Mouse (Mus musculus): ENCODE measurements around the gene Eprs. TPM values are rescaled to one million over a fixed set of nuclear protein-coding genes. Genes with fewer than 3 reads are reported as not detected.

The Eprs gene
- polyA plus RNA-seq, 1 experiment, result 94.5 TPM

GRCm38 (mm10) chr1:185334136-185334535 is 28.7 kb upstream of the Eprs start:
- Histone ChIP-seq H3ac (ENCODE audit: control insufficient read depth, insufficient read length) (no peak overlapping the region), H3K4me3 (no peak overlapping the region), H3K4me2 (ENCODE audit: low read depth) (no peak overlapping the region), H3K36me3 (ENCODE audit: control insufficient read depth, insufficient read depth) (peaks cover 5% of the 10 kb centered on the region), H3K27me3 (ENCODE audit: control insufficient read depth, insufficient read depth, insufficient read length) (no peaks in the 10 kb centered on the region), H3K79me2 (ENCODE audit: control insufficient read depth, insufficient read depth) (peaks cover 26% of the 10 kb centered on the region)
- TF ChIP-seq SRF (IDR thresholded peaks at IDR 0.05; ENCODE audit: control insufficient read depth, insufficient read length, low read depth), result no peak
- TF ChIP-seq CEBPB (IDR thresholded peaks at IDR 0.05; ENCODE audit: insufficient read depth, poor library complexity, severe bottlenecking), result no peak
- no peak for TF ChIP-seq REST (IDR thresholded peaks at IDR 0.05; ENCODE audit: insufficient read depth, insufficient read length)
- no peak for TF ChIP-seq POLR2A (IDR thresholded peaks at IDR 0.05; ENCODE audit: insufficient read length, low read depth)
- no peak for TF ChIP-seq MYOG (IDR thresholded peaks at IDR 0.05; ENCODE audit: control insufficient read depth in 1 of 3, insufficient read depth in 1 of 3, insufficient read length in 2 of 3, low read depth in 2 of 3)
- TF ChIP-seq MAX (IDR thresholded peaks at IDR 0.05; ENCODE audit: low read depth), result no peak
- no peak for TF ChIP-seq E2F4 (IDR thresholded peaks at IDR 0.05; ENCODE audit: insufficient read depth)
- TF ChIP-seq MYOD1 (IDR thresholded peaks at IDR 0.05; ENCODE audit: control insufficient read depth in 1 of 3, insufficient read length in 2 of 3, low read depth in 2 of 3), result no peak
- TF ChIP-seq TCF3 (IDR thresholded peaks at IDR 0.05; ENCODE audit: insufficient read length, low read depth), result no peak
- no peak for TF ChIP-seq TCF12 (IDR thresholded peaks at IDR 0.05; ENCODE audit: insufficient read depth, poor library complexity, severe bottlenecking)
- no peak for TF ChIP-seq USF1 (IDR thresholded peaks at IDR 0.05; ENCODE audit: low read depth)
- no peak for TF ChIP-seq POLR2AphosphoS2 (IDR thresholded peaks at IDR 0.05; ENCODE audit: insufficient read length, low read depth)

- no peaks in the 10 kb centered on the region for H3K27me3 ChIP-seq (ENCODE audit: control insufficient read depth, insufficient read depth, insufficient read length)
- no peak for TF ChIP-seq POLR2A (IDR thresholded peaks at IDR 0.05; ENCODE audit: insufficient read length, low read depth)
- TF ChIP-seq SRF (IDR thresholded peaks at IDR 0.05; ENCODE audit: control insufficient read depth, insufficient read length, low read depth), result no peak
- no peak for TF ChIP-seq MAX (IDR thresholded peaks at IDR 0.05; ENCODE audit: low read depth)
- no peak for TF ChIP-seq CEBPB (IDR thresholded peaks at IDR 0.05; ENCODE audit: insufficient read depth, poor library complexity, severe bottlenecking)
- no peak for TF ChIP-seq TCF12 (IDR thresholded peaks at IDR 0.05; ENCODE audit: insufficient read depth, poor library complexity, severe bottlenecking)
- no peak for TF ChIP-seq MYOG (IDR thresholded peaks at IDR 0.05; ENCODE audit: control insufficient read depth in 1 of 3, insufficient read depth in 1 of 3, insufficient read length in 2 of 3, low read depth in 2 of 3)
- TF ChIP-seq TCF3 (IDR thresholded peaks at IDR 0.05; ENCODE audit: insufficient read length, low read depth), result no peak
- TF ChIP-seq USF1 (IDR thresholded peaks at IDR 0.05; ENCODE audit: low read depth), result no peak
- TF ChIP-seq REST (IDR thresholded peaks at IDR 0.05; ENCODE audit: insufficient read depth, insufficient read length), result no peak
- TF ChIP-seq POLR2AphosphoS2 (IDR thresholded peaks at IDR 0.05; ENCODE audit: insufficient read length, low read depth), result no peak
- no peak for TF ChIP-seq MYOD1 (IDR thresholded peaks at IDR 0.05; ENCODE audit: control insufficient read depth in 1 of 3, insufficient read length in 2 of 3, low read depth in 2 of 3)
- TF ChIP-seq E2F4 (IDR thresholded peaks at IDR 0.05; ENCODE audit: insufficient read depth), result no peak
- no peak overlapping the region for H3K4me2 ChIP-seq (ENCODE audit: low read depth)
- H3ac ChIP-seq (ENCODE audit: control insufficient read depth, insufficient read length), result no peak overlapping the region
- H3K79me2 ChIP-seq (ENCODE audit: control insufficient read depth, insufficient read depth), result peaks cover 26% of the 10 kb centered on the region
- no peak overlapping the region for H3K4me3 ChIP-seq
- H3K36me3 ChIP-seq (ENCODE audit: control insufficient read depth, insufficient read depth), result peaks cover 5% of the 10 kb centered on the region
Measured at GRCm38 (mm10) chr1:185335231-185335765, 27.5 kb upstream of the Eprs start.

GRCm38 (mm10) chr1:185336535-185336934 is 26.3 kb upstream of the Eprs start:
- Histone ChIP-seq H3K36me3 (ENCODE audit: control insufficient read depth, insufficient read depth) (peaks cover 5% of the 10 kb centered on the region), H3K4me2 (ENCODE audit: low read depth) (no peak overlapping the region), H3K27me3 (ENCODE audit: control insufficient read depth, insufficient read depth, insufficient read length) (no peaks in the 10 kb centered on the region), H3K79me2 (ENCODE audit: control insufficient read depth, insufficient read depth) (peaks cover 26% of the 10 kb centered on the region), H3ac (ENCODE audit: control insufficient read depth, insufficient read length) (no peak overlapping the region), H3K4me3 (no peak overlapping the region)
- TF ChIP-seq TCF3 (IDR thresholded peaks at IDR 0.05; ENCODE audit: insufficient read length, low read depth), result no peak
- no peak for TF ChIP-seq MYOG (IDR thresholded peaks at IDR 0.05; ENCODE audit: control insufficient read depth in 1 of 3, insufficient read depth in 1 of 3, insufficient read length in 2 of 3, low read depth in 2 of 3)

GRCm38 (mm10) chr1:185342441-185342840 is 20.4 kb upstream of the Eprs start:
- Histone ChIP-seq H3K79me2 (ENCODE audit: control insufficient read depth, insufficient read depth) (no peaks in the 10 kb centered on the region), H3K4me3 (no peak overlapping the region), H3K27me3 (ENCODE audit: control insufficient read depth, insufficient read depth, insufficient read length) (no peaks in the 10 kb centered on the region), H3ac (ENCODE audit: control insufficient read depth, insufficient read length) (no peak overlapping the region), H3K36me3 (ENCODE audit: control insufficient read depth, insufficient read depth) (peaks cover 13% of the 10 kb centered on the region), H3K4me2 (ENCODE audit: low read depth) (no peak overlapping the region)
- TF ChIP-seq POLR2AphosphoS2 (IDR thresholded peaks at IDR 0.05; ENCODE audit: insufficient read length, low read depth), result no peak
- TF ChIP-seq TCF12 (IDR thresholded peaks at IDR 0.05; ENCODE audit: insufficient read depth, poor library complexity, severe bottlenecking), result no peak
- TF ChIP-seq E2F4 (IDR thresholded peaks at IDR 0.05; ENCODE audit: insufficient read depth), result no peak
- no peak for TF ChIP-seq SRF (IDR thresholded peaks at IDR 0.05; ENCODE audit: control insufficient read depth, insufficient read length, low read depth)
- TF ChIP-seq MYOG (IDR thresholded peaks at IDR 0.05; ENCODE audit: control insufficient read depth in 1 of 3, insufficient read depth in 1 of 3, insufficient read length in 2 of 3, low read depth in 2 of 3), result no peak
- no peak for TF ChIP-seq TCF3 (IDR thresholded peaks at IDR 0.05; ENCODE audit: insufficient read length, low read depth)
- TF ChIP-seq POLR2A (IDR thresholded peaks at IDR 0.05; ENCODE audit: insufficient read length, low read depth), result no peak
- TF ChIP-seq MAX (IDR thresholded peaks at IDR 0.05; ENCODE audit: low read depth), result no peak
- TF ChIP-seq MYOD1 (IDR thresholded peaks at IDR 0.05; ENCODE audit: control insufficient read depth in 1 of 3, insufficient read length in 2 of 3, low read depth in 2 of 3), result no peak
- no peak for TF ChIP-seq USF1 (IDR thresholded peaks at IDR 0.05; ENCODE audit: low read depth)
- no peak for TF ChIP-seq CEBPB (IDR thresholded peaks at IDR 0.05; ENCODE audit: insufficient read depth, poor library complexity, severe bottlenecking)
- TF ChIP-seq REST (IDR thresholded peaks at IDR 0.05; ENCODE audit: insufficient read depth, insufficient read length), result no peak

GRCm38 (mm10) chr1:185343422-185343821 is 19.4 kb upstream of the Eprs start:
- Histone ChIP-seq H3K4me3 (no peak overlapping the region), H3K4me2 (ENCODE audit: low read depth) (no peak overlapping the region), H3K36me3 (ENCODE audit: control insufficient read depth, insufficient read depth) (peaks cover 16% of the 10 kb centered on the region), H3K27me3 (ENCODE audit: control insufficient read depth, insufficient read depth, insufficient read length) (no peaks in the 10 kb centered on the region), H3K79me2 (ENCODE audit: control insufficient read depth, insufficient read depth) (no peaks in the 10 kb centered on the region), H3ac (ENCODE audit: control insufficient read depth, insufficient read length) (no peak overlapping the region)
- no peak for TF ChIP-seq REST (IDR thresholded peaks at IDR 0.05; ENCODE audit: insufficient read depth, insufficient read length)
- TF ChIP-seq SRF (IDR thresholded peaks at IDR 0.05; ENCODE audit: control insufficient read depth, insufficient read length, low read depth), result no peak
- TF ChIP-seq MAX (IDR thresholded peaks at IDR 0.05; ENCODE audit: low read depth), result no peak
- TF ChIP-seq USF1 (IDR thresholded peaks at IDR 0.05; ENCODE audit: low read depth), result no peak
- TF ChIP-seq CEBPB (IDR thresholded peaks at IDR 0.05; ENCODE audit: insufficient read depth, poor library complexity, severe bottlenecking), result no peak
- TF ChIP-seq MYOG (IDR thresholded peaks at IDR 0.05; ENCODE audit: control insufficient read depth in 1 of 3, insufficient read depth in 1 of 3, insufficient read length in 2 of 3, low read depth in 2 of 3), result no peak
- TF ChIP-seq TCF12 (IDR thresholded peaks at IDR 0.05; ENCODE audit: insufficient read depth, poor library complexity, severe bottlenecking), result no peak
- TF ChIP-seq E2F4 (IDR thresholded peaks at IDR 0.05; ENCODE audit: insufficient read depth), result no peak
- TF ChIP-seq MYOD1 (IDR thresholded peaks at IDR 0.05; ENCODE audit: control insufficient read depth in 1 of 3, insufficient read length in 2 of 3, low read depth in 2 of 3), result no peak
- TF ChIP-seq POLR2AphosphoS2 (IDR thresholded peaks at IDR 0.05; ENCODE audit: insufficient read length, low read depth), result no peak
- TF ChIP-seq TCF3 (IDR thresholded peaks at IDR 0.05; ENCODE audit: insufficient read length, low read depth), result no peak
- TF ChIP-seq POLR2A (IDR thresholded peaks at IDR 0.05; ENCODE audit: insufficient read length, low read depth), result no peak

Measured in myocyte (in vitro differentiated cells).